Mouse (Mus musculus) cerebellum, adult 2 months (tissue): Measurements from ENCODE around the gene Fam71e2. TPM values are rescaled to one million over a fixed set of nuclear protein-coding genes. Genes with fewer than 3 reads are reported as not detected.

Experiments used
- DNase-seq, 2 experiments: peaks; one replicate each; pipeline ENCODE4 v3.0.0; 2021
- H3K27ac ChIP-seq: fragments of 200-500 bp; 2 replicates; pipeline ENCODE4 v1.5.1; 2012; ENCODE audit warnings: low read length, control low read depth, inconsistent platforms; ENCODE audit not compliant: insufficient read depth
- H3K27me3 ChIP-seq: fragments of 200-500 bp; 2 replicates; pipeline ENCODE4 v1.6.1; 2012; ENCODE audit warnings: inconsistent platforms, mild to moderate bottlenecking, low read length, moderate library complexity; ENCODE audit not compliant: control insufficient read depth, insufficient read depth
- H3K4me1 ChIP-seq: fragments of 200-500 bp; 2 replicates; pipeline ENCODE4 v1.6.1; 2011; ENCODE audit warnings: low read length; ENCODE audit not compliant: control insufficient read depth, insufficient read depth
- H3K4me3 ChIP-seq: fragments of 200-500 bp; replicated peaks from 2 replicates; pipeline ENCODE3; 2011; ENCODE audit warnings: mild to moderate bottlenecking, low read depth, low read length, control low read depth; ENCODE audit not compliant: insufficient read depth
- CTCF ChIP-seq: fragments of 200-500 bp; IDR thresholded peaks from 2 replicates; pipeline ENCODE4 v1.5.1; 2011; ENCODE audit warnings: low read depth, mild to moderate bottlenecking, control low read depth, low read length, moderate library complexity, borderline replicate concordance; ENCODE audit not compliant: insufficient read depth
- POLR2A ChIP-seq: fragments of 200-500 bp; IDR thresholded peaks from 2 replicates; pipeline ENCODE4 v1.6.1; 2011; ENCODE audit warnings: low read length, control low read depth, borderline replicate concordance; ENCODE audit not compliant: insufficient read depth
- WGBS: fragments of 180-500 bp; shearing (Covaris S2); methylation state at CpG from one replicate; pipeline ENCODE4 v1.1.7; 2018; 5-methylcytosine and 5-hydroxymethylcytosine counted together
- polyA plus RNA-seq: library from polyadenylated mRNA; depleted of rRNA; stranded (reverse); fragments of >200 nt; gene quantifications from 2 replicates; pipeline ENCODE4 v1.2.3, GENCODE M21; 2012

The Fam71e2 gene
- polyA plus RNA-seq, 1 experiment = not detected

DNA sequence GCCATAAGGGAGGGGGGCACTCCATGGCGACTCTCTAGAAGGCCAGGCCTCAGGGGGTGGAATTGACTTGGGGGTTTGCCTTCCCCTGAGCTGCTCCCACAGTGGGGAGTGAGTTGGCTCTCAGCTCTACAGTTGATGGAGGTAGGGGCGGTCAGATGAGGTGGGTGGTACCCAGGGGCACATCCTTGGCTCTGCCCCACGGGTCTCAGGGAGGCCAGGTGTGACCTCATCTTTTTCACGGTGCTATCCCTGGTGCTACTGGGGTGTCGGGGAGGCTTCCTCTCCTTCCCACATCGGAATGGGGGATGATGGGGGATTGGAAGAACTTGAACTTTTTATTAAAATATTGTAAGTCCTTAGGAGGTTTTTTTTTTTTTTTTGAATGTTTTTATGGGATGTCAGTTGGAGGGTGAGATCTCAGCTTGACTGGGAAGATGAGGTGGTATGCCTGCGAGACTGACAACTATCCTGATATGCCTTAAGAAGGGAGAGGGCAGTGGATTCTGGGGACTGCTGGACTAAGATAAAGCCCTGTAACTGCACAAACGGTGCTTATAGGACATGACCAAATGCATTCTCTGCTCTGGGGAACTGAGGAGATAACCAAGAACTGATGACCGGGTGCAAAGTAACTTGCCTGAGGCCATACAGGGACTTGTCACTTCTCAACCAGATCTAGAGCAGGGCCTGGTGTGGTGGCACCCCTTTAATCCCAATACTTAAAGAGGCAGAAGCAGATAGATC is 23.8 kb downstream of the Fam71e2 start:
- no peak for TF ChIP-seq CTCF
- no peak for TF ChIP-seq POLR2A
- Histone ChIP-seq H3K4me3 (no peak overlapping the region), H3K27me3 (no peaks in the 10 kb centered on the region), H3K4me1 (peaks cover 6% of the 10 kb centered on the region), H3K27ac (no peak overlapping the region)
- WGBS = 75% methylated on average over 9 of the region's 9 CpGs
- DNase-seq = no peak

DNA sequence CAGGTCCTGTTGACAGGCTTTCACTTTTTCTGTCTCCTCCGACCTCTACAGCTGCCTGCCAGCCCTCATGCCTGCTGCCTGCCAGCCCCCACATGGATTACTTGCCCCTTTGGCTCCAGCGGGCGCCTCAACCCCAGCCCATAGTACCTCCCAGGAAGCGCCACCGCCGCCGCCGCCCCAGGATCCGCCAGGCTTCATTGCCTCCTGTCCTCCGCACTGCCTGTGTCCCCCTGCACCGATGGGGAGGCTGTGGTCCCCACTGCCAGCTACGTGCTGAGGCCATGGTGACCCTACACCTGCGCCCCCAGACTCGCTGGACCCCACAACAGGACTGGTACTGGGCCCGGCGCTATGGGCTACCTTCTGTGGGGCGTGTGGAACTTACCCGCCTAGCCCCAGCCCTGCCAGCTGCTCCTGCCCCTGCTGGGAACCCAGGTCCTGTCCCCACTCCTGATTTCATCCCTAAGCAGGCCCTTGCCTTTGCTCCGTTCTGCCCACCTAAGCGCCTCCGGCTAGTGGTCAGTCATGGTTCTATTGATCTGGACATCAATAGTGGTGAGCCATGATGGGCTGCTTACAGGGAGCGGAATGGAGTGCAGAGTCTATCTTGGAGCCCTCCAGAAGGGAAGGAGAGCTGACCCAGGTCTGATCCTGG is 24.6 kb downstream of the Fam71e2 start:
- no peaks in the 10 kb centered on the region for H3K27me3 ChIP-seq
- no peak for DNase-seq
- TF ChIP-seq POLR2A = no peak
- no peak for TF ChIP-seq CTCF
- 81% methylated on average over 22 of the region's 22 CpGs for WGBS
- H3K4me1 ChIP-seq = peaks cover 12% of the 10 kb centered on the region; the same call in 1 of the 2 replicates
- no peak overlapping the region for H3K27ac ChIP-seq
- H3K4me3 ChIP-seq = no peak overlapping the region

DNA sequence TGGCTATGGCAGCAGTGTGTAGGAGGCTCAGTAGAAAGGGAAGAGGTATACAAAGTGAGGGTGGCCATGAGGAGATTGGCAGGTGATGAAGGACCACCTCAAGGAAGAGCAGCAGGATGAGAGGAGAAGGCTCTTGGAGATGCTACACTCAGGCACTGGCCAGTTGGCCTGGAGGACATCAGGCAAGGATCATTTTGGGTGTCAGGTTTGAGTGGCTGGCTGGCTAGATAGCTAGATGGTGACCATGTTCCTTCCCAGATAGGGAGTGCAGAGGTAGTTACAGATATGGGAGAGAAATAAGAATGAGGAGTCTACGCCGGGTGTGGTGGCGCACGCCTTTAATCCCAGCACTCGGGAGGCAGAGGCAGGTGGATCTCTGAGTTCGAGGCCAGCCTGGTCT is 26.2 kb downstream of the Fam71e2 start:
- Histone ChIP-seq H3K4me1 (peaks cover 13% of the 10 kb centered on the region; the same call in 1 of the 2 replicates), H3K27me3 (no peaks in the 10 kb centered on the region), H3K4me3 (no peak overlapping the region), H3K27ac (no peak overlapping the region)
- 98% methylated on average over 6 of the region's 6 CpGs for WGBS
- TF ChIP-seq POLR2A = no peak
- TF ChIP-seq CTCF = no peak
- no peak for DNase-seq

DNA sequence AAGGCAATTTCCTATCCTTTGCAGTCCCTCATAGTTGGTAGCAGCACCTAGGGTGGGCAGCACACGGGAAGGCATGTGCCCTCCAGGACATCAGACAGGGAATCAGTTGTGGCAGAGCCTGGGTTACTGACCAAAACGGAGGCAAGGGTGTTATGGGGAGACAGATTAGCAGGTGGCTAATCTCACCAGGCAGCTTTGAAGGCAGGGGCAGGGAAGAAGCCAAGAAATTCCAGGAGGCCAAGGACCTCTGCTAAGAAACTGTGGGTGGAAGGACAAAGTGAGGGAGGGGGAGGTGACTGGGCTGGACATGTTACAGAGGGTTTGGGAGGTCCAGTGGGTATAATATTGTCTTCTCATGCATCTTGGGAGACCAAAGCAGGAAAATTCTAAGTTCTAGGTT is 27.7 kb downstream of the Fam71e2 start:
- DNase-seq = no peak
- Histone ChIP-seq H3K27me3 (no peaks in the 10 kb centered on the region), H3K4me3 (no peak overlapping the region), H3K4me1 (peaks cover 13% of the 10 kb centered on the region; the same call in 1 of the 2 replicates), H3K27ac (no peak overlapping the region)
- WGBS = 54% methylated on average over 2 of the region's 2 CpGs
- TF ChIP-seq POLR2A = no peak
- no peak for TF ChIP-seq CTCF

DNA sequence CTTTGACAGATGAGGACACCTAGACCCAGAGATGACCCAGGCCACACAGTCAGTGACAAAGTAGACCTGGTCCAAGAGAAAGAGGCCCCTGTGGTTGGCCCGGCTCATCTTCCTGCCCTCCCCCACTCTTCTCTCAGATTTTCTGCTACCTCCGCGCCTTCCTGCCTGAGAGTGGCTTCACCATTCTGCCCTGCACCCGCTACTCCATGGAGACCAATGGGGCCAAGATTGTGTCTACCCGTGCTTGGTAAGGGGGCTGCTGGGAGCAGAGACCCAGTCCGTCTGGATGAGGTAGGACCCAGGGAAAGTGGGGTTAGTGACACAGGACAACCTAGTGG is 28.7 kb downstream of the Fam71e2 start:
- no peak overlapping the region for H3K4me3 ChIP-seq
- peak overlapping the region; percentile 97; the same call in 1 of the 2 replicates for H3K27ac ChIP-seq
- TF ChIP-seq CTCF (no peak), POLR2A (no peak)
- H3K27me3 ChIP-seq = no peaks in the 10 kb centered on the region
- H3K4me1 ChIP-seq = peaks cover 13% of the 10 kb centered on the region; the same call in 1 of the 2 replicates
- DNase-seq = no peak
- 84% methylated on average over 6 of the region's 6 CpGs for WGBS

DNA sequence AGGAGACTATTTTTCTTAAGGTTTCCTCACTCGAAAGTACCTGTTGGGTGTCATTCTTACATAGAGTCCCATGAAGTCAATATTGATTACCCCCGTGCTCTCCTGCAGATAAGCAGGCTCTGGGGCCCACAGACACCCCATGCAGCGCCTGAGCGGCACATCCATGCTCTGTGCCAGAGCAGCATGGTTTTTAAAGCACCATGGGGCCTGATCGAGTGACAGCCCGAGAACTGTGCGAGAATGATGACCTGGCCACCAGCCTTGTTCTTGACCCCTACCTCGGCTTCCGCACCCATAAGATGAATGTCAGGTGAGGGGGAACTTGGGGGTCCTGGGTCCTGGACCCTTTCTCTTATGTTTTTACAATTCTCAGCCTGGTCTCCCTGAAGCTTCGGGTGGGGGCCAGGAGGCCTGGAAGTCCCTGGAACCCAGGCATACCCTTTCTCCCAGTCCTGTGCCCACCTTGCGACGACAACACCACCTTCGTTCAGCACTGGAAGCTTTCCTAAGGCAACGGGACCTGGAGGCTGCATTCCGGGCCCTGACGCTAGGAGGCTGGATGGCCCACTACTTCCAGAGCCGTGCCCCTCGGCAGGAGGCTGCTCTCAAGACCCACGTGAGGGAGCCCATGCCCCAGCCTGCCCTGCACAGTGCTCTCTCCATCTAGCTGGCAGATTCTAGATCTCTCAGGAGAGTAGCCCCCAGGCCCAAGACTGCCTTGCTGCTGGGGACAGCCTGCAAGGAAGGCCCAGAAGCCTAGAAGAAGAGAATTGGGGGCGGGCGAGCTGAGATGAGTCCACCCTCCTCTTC is 29.2 kb downstream of the Fam71e2 start:
- DNase-seq = peak; percentile 21 to 32
- 60% methylated on average over 21 of the region's 21 CpGs for WGBS
- H3K4me1 ChIP-seq = peaks cover 13% of the 10 kb centered on the region; the same call in 1 of the 2 replicates
- no peak for TF ChIP-seq CTCF
- no peak for TF ChIP-seq POLR2A
- peak overlapping the region; percentile 99 for H3K4me3 ChIP-seq
- H3K27me3 ChIP-seq = no peaks in the 10 kb centered on the region
- peak overlapping the region; percentile 97 for H3K27ac ChIP-seq

DNA sequence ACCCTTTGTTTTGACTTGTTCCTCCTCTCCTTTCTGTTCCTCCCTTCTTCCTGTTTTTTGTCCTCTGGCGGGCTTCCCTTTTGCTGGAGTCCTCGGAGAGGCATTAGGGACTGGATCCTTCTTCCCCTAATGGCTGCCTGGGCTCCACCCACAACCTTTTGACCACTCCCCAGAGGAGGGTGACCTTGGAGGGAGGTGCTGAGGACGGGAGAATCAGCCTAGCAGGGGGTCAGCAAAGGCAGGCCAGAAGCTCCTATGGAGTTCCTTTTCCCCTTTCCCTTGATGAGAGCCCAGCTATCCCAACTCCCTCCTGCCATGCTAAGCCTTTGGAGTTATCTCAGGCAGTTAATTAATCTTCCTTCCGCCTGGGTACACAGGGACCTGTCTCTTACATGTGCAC is 30.0 kb downstream of the Fam71e2 start:
- Histone ChIP-seq H3K27ac (peak overlapping the region; percentile 97), H3K4me3 (peak overlapping the region; percentile 99), H3K27me3 (no peaks in the 10 kb centered on the region), H3K4me1 (peaks cover 13% of the 10 kb centered on the region; the same call in 1 of the 2 replicates)
- peak; percentile 66; the same call in 1 of the 2 replicates for TF ChIP-seq POLR2A
- TF ChIP-seq CTCF = no peak
- WGBS = 5% methylated on average over 4 of the region's 4 CpGs
- DNase-seq = peak; percentile 78 to 82

DNA sequence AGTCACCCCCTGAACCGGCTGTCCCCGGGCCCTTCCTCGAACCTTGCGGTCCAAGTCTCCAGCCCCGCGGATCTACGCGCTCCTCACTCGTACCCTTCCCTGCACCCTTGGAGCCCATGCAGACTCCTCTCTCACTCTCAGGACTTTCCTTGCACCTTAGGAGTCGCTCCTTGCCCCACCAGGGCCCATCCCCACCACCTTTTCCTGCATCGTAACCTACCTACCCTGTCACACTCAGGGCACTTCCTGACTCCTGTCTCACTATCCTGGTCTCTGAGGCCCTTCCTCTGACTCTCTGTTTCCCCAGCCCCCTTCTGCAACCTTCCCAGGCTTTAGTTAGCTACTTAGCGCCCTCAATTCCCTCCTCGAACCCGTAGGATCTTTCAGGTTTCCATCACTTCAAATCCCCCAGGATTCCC is 30.8 kb downstream of the Fam71e2 start:
- no peak for DNase-seq
- no peak for TF ChIP-seq CTCF
- no peak for TF ChIP-seq POLR2A
- H3K4me3 ChIP-seq = peak overlapping the region; percentile 99
- H3K27ac ChIP-seq = peak overlapping the region; percentile 97
- WGBS = under 1% methylated on average over 14 of the region's 14 CpGs
- peaks cover 13% of the 10 kb centered on the region; the same call in 1 of the 2 replicates for H3K4me1 ChIP-seq
- H3K27me3 ChIP-seq = no peaks in the 10 kb centered on the region
